Mouse (Mus musculus) ES-Bruce4 (cell line): ENCODE results near the gene Rph3al.

Experiments used
- CTCF ChIP-seq: IDR thresholded peaks from one replicate; pipeline ENCODE4 v1.8.1; 2011; ENCODE audit warnings: low read depth, low read length
- POLR2A ChIP-seq: IDR thresholded peaks from one replicate; pipeline ENCODE4 v1.8.1; 2011; ENCODE audit warnings: low read length; ENCODE audit not compliant: insufficient read depth

GRCm38 (mm10) chr11:75887349-75887748 is 50.9 kb downstream of the Rph3al start:
- TF ChIP-seq CTCF, result no peak
- no peak for TF ChIP-seq POLR2A
